Mouse (Mus musculus) hindbrain, embryonic 16.5 days (tissue): ENCODE results near the gene Gm11444. TPM values are rescaled to one million over a fixed set of nuclear protein-coding genes. Genes with fewer than 3 reads are reported as not detected.

Source experiments
- ATAC-seq: fragments of 200-750 bp; cut with Nextera tagmentation; 2 replicates; pipeline ENCODE4 v1.8.0; 2017; ENCODE audit warnings: moderate TSS enrichment, moderate library complexity
- H3K27ac ChIP-seq: fragments of 300-500 bp; sonication (generic); 2 replicates; pipeline ENCODE4 v1.5.1; 2014; ENCODE audit warnings: low read depth, mild to moderate bottlenecking, control low read depth, low read length, moderate library complexity
- H3K27me3 ChIP-seq: fragments of 300-500 bp; sonication (generic); replicated peaks from 2 replicates; pipeline ENCODE4 v1.6.1; 2014; ENCODE audit warnings: low read length; ENCODE audit not compliant: control insufficient read depth, insufficient read depth
- H3K36me3 ChIP-seq: fragments of 300-500 bp; sonication (generic); 2 replicates; pipeline ENCODE4 v1.6.1; 2014; ENCODE audit warnings: mild to moderate bottlenecking, low read length, moderate library complexity, mixed read lengths; ENCODE audit not compliant: control insufficient read depth, insufficient read depth
- H3K4me1 ChIP-seq: fragments of 300-500 bp; sonication (generic); 2 replicates; pipeline ENCODE4 v1.6.1; 2014; ENCODE audit warnings: low read depth, low read length; ENCODE audit not compliant: control insufficient read depth, insufficient read depth
- H3K4me2 ChIP-seq: fragments of 300-500 bp; sonication (generic); 2 replicates; pipeline ENCODE4 v1.6.1; 2014; ENCODE audit warnings: mild to moderate bottlenecking, low read length, control low read depth, moderate library complexity
- H3K4me3 ChIP-seq: fragments of 300-500 bp; sonication (generic); 2 replicates; pipeline ENCODE4 v1.5.1; 2014; ENCODE audit warnings: mild to moderate bottlenecking, low read length, control low read depth, moderate library complexity
- H3K9ac ChIP-seq: fragments of 300-500 bp; sonication (generic); 2 replicates; pipeline ENCODE4 v1.6.1; 2014; ENCODE audit warnings: low read depth, mild to moderate bottlenecking, control low read depth, low read length, moderate library complexity
- H3K9me3 ChIP-seq: fragments of 300-500 bp; sonication (generic); 2 replicates; pipeline ENCODE4 v1.6.1; 2014; ENCODE audit warnings: mild to moderate bottlenecking, low read length, moderate library complexity; ENCODE audit not compliant: control insufficient read depth
- WGBS: fragments of 180-500 bp; shearing (Covaris S2); extraction: QIAGEN DNeasy Blood & Tissue Kit; methylation state at CpG from one replicate; pipeline ENCODE4 v1.1.7; 2014; 5-methylcytosine and 5-hydroxymethylcytosine counted together
- polyA plus RNA-seq: library from polyadenylated mRNA; unstranded; fragments of >200 nt; fragmentation: Nextera tagmentation; extraction: Ambion mirVana; gene quantifications from 2 replicates; pipeline ENCODE4 v1.2.1, GENCODE M21; 2015

Gene Gm11444
- polyA plus RNA-seq, 1 experiment from 2014 or later = not detected

- Histone ChIP-seq H3K4me2 (no peak overlapping the region), H3K27ac (no peak overlapping the region), H3K9ac (no peak overlapping the region), H3K4me1 (peaks cover 3% of the 10 kb centered on the region; the same call in 1 of the 2 replicates), H3K27me3 (peaks cover 65% of the 10 kb centered on the region), H3K4me3 (no peak overlapping the region), H3K9me3 (no peaks in the 10 kb centered on the region), H3K36me3 (no peaks in the 10 kb centered on the region)
- 5% methylated on average over 13 of the region's 13 CpGs for WGBS
- no peak for ATAC-seq
Measured at GRCm38 (mm10) chr11:85890563-85890845, 40.4 kb upstream of the Gm11444 start.

- no peak overlapping the region for H3K4me3 ChIP-seq
- 3% methylated on average over 41 of the region's 47 CpGs for WGBS
- H3K27ac ChIP-seq = no peak overlapping the region
- H3K9ac ChIP-seq = no peak overlapping the region
- H3K36me3 ChIP-seq = no peaks in the 10 kb centered on the region
- H3K9me3 ChIP-seq = no peaks in the 10 kb centered on the region
- H3K27me3 ChIP-seq = peaks cover 67% of the 10 kb centered on the region
- H3K4me2 ChIP-seq = no peak overlapping the region
- H3K4me1 ChIP-seq = peaks cover under 1% of the 10 kb centered on the region; the same call in 1 of the 2 replicates
- no peak for ATAC-seq
Measured at GRCm38 (mm10) chr11:85889730-85890562, 39.8 kb upstream of the Gm11444 start.

GRCm38 (mm10) chr11:85889056-85889729 lies 39.1 kb upstream of the Gm11444 start:
- Histone ChIP-seq H3K27me3 (peaks cover 73% of the 10 kb centered on the region), H3K4me1 (no peaks in the 10 kb centered on the region), H3K9ac (no peak overlapping the region), H3K27ac (no peak overlapping the region), H3K36me3 (no peaks in the 10 kb centered on the region), H3K4me2 (no peak overlapping the region), H3K4me3 (no peak overlapping the region), H3K9me3 (no peaks in the 10 kb centered on the region)
- WGBS = 18% methylated on average over 8 of the region's 8 CpGs
- no peak for ATAC-seq

- H3K27me3 ChIP-seq = peaks cover 70% of the 10 kb centered on the region
- ATAC-seq = no peak
- no peaks in the 10 kb centered on the region for H3K4me1 ChIP-seq
- no peak overlapping the region for H3K9ac ChIP-seq
- H3K27ac ChIP-seq = no peak overlapping the region
- H3K9me3 ChIP-seq = no peaks in the 10 kb centered on the region
- H3K4me2 ChIP-seq = no peak overlapping the region
- no peaks in the 10 kb centered on the region for H3K36me3 ChIP-seq
- no peak overlapping the region for H3K4me3 ChIP-seq
- 2% methylated on average over 26 of the region's 26 CpGs for WGBS
Measured at GRCm38 (mm10) chr11:85888451-85888961, 38.4 kb upstream of the Gm11444 start.

- H3K27me3 ChIP-seq = peaks cover 65% of the 10 kb centered on the region
- H3K36me3 ChIP-seq = no peaks in the 10 kb centered on the region
- H3K4me1 ChIP-seq = no peaks in the 10 kb centered on the region
- H3K9ac ChIP-seq = no peak overlapping the region
- no peak overlapping the region for H3K4me3 ChIP-seq
- H3K9me3 ChIP-seq = no peaks in the 10 kb centered on the region
- 2% methylated on average over 17 of the region's 17 CpGs for WGBS
- no peak overlapping the region for H3K27ac ChIP-seq
- H3K4me2 ChIP-seq = no peak overlapping the region
- ATAC-seq = no peak
Measured at GRCm38 (mm10) chr11:85887801-85888450, 37.8 kb upstream of the Gm11444 start.

GRCm38 (mm10) chr11:85887273-85887672 lies 37.1 kb upstream of the Gm11444 start:
- Histone ChIP-seq H3K9ac (no peak overlapping the region), H3K36me3 (no peaks in the 10 kb centered on the region), H3K4me3 (no peak overlapping the region), H3K9me3 (no peaks in the 10 kb centered on the region), H3K27ac (no peak overlapping the region), H3K4me2 (no peak overlapping the region), H3K27me3 (peaks cover 58% of the 10 kb centered on the region), H3K4me1 (no peaks in the 10 kb centered on the region)
- 21% methylated on average over 6 of the region's 6 CpGs for WGBS
- ATAC-seq = no peak

GRCm38 (mm10) chr11:85886429-85886785 lies 36.3 kb upstream of the Gm11444 start:
- no peak overlapping the region for H3K27ac ChIP-seq
- peaks cover 53% of the 10 kb centered on the region for H3K27me3 ChIP-seq
- no peak overlapping the region for H3K4me3 ChIP-seq
- H3K36me3 ChIP-seq = no peaks in the 10 kb centered on the region
- no peaks in the 10 kb centered on the region for H3K4me1 ChIP-seq
- no peak for ATAC-seq
- H3K9me3 ChIP-seq = no peaks in the 10 kb centered on the region
- no peak overlapping the region for H3K4me2 ChIP-seq
- 4% methylated on average over 18 of the region's 22 CpGs for WGBS
- no peak overlapping the region for H3K9ac ChIP-seq

GRCm38 (mm10) chr11:85885665-85886428 lies 35.7 kb upstream of the Gm11444 start, which contains the start of gene Tbx4:
TSS of gene Tbx4 (plus strand) at chr11:85886422.
- ATAC-seq = no peak; the same call in 1 of the 2 replicates

More at GRCm38 (mm10) chr11:85885665-85886428, 35.7 kb upstream of the Gm11444 start, which contains the start of gene Tbx4:
- Histone ChIP-seq H3K27me3 (peaks cover 49% of the 10 kb centered on the region), H3K4me2 (no peak within 1 kb of the TSS), H3K9me3 (no peaks in the 10 kb centered on the region), H3K4me1 (no peaks in the 10 kb centered on the region), H3K9ac (no peak within 1 kb of the TSS), H3K4me3 (no peak within 1 kb of the TSS), H3K27ac (no peak within 1 kb of the TSS), H3K36me3 (no peaks in the 10 kb centered on the region)
- WGBS = 15% methylated on average over 20 of the region's 28 CpGs
